Mouse (Mus musculus) cerebral cortex, adult 2 months (tissue): Measurements from ENCODE around the gene Gnb5.

Source experiments
- WGBS: fragments of 180-500 bp; shearing (Covaris S2); methylation state at CpG from one replicate; pipeline ENCODE4 v1.1.7; 2018; 5-methylcytosine and 5-hydroxymethylcytosine counted together

Gene Gnb5

DNA sequence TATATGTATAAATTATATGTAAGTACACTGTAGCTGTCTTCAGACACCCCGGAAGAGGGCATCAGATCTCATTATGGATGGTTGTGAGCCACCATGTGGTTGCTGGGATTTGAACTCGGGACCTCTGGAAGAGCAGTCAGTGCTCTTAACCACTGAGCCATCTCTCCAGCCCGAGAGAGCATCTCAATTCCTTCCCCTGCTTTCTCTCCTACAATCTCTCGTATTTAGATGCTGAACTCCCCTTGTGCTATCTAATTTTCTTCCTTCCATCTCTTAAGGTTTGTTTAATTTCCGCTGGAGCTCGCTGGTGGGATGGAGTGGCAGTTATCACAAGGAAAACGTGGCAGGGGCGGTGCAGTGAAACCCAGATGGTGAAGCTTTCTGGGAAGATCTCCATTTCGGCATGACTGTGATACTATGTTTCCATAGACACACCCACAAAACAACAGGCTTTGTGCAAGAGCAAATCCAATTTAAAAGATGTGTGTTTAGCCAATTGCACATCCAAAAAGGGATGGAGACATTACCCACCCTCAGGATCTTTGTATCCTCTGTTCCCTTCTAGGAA, 51.1 kb downstream of the Gnb5 start:
- 52% methylated on average over 9 of the region's 9 CpGs for WGBS

DNA sequence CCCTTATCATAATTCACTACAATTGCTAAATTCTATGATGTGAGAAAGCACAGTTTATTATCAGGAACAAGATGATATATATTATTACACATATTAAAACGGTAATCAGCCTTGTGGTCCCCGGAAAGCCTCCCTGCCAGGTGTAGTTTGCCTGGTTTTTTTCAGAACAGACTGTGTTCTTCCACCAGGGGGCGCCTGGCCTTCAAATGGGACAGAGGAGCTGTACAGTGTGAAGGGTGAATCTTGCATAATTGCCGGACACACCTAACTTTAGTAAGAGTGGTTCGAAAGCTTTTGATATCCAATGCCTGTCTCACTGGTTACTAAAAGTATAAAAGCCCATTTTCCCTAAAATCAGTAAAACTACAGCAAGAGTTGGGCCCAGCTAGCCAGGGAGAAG, 55.6 kb downstream of the Gnb5 start:
- 32% methylated on average over 5 of the region's 5 CpGs for WGBS

DNA sequence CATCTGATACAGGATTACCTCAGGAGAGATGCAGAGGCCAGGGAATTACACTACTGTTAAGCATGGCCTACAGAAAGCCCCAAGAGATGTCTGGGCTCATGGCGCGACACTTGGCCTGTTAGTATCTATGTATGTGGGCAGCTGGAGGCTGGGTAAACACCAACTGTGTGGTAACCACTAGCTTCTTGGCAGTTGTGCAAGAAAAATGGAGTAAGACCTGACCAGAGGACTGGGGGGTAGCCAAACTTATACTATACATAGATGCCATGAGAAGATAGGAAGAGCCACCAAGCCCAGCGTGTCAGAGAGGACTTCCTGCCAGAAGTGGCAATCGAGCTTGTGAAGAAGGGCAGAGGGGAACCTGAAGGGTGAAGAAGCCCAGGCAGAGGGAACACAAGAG, 56.1 kb downstream of the Gnb5 start:
- 88% methylated on average over 4 of the region's 4 CpGs for WGBS

- 87% methylated on average over 5 of the region's 5 CpGs for WGBS
Measured at GRCm38 (mm10) chr9:75363001-75363400, 56.9 kb downstream of the Gnb5 start.

DNA sequence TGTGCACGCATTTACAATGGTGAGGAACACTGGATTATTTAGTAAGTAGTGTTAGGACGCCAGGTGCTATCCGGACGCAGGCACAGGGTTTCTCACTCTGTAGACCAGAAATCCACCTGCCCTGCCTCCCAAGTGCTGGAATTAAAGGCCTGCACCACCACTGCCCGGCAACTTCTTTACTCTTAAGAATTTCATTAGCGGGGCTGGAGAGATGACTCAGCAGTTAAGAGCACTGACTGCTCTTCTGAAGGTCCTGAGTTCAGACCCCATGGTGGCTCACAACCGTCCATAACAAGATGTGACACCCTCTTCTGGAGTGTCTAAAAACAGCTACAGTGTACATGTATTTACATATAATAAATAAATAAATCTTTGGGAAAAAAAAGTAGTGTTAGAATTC, 57.6 kb downstream of the Gnb5 start:
- WGBS = 82% methylated on average over 7 of the region's 7 CpGs

DNA sequence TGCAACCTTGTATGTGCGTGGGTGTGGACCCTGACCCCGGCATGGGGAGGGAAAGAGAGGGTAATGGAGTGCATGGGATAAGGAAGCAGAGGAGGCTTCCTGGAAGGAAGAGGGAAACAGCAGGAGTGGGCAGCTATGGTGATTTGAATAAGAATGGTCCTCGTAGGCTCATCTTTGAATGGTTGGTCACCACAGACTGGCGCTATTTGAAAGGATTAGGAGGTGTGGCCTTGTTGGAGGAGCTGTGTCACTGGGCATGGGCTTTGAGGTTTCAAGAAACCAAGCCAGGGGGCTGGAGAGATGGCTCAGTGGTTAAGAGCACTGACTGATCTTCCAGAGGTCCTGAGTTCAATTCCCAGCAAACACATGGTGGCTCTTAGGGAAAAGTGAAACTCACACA, 59.1 kb downstream of the Gnb5 start:
- 84% methylated on average over 4 of the region's 4 CpGs for WGBS

GRCm38 (mm10) chr9:75366191-75366590, 60.1 kb downstream of the Gnb5 start:
- 48% methylated on average over 5 of the region's 5 CpGs for WGBS

DNA sequence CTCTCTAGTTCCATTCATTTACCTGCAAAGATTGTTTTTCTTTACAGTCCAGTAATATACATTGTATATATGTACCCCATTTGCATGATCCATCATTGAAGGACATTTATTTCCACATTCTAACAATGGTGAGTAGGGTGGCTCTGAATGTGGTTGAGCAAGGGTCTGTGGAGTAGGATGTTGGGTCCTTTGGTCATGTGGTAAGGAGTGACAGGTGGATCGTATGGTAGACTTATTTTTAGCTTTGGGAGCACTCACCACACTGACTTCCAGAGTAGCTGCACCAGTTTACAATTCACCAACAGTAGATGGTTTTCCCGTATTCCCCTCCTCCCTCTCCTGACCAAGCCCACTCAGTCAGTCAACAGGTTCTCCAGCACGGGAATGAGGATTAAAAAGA, 62.7 kb downstream of the Gnb5 start:
- WGBS = 76% methylated on average over 3 of the region's 3 CpGs

GRCm38 (mm10) chr9:75375606-75376005, 69.5 kb downstream of the Gnb5 start:
- 76% methylated on average over 9 of the region's 9 CpGs for WGBS

DNA sequence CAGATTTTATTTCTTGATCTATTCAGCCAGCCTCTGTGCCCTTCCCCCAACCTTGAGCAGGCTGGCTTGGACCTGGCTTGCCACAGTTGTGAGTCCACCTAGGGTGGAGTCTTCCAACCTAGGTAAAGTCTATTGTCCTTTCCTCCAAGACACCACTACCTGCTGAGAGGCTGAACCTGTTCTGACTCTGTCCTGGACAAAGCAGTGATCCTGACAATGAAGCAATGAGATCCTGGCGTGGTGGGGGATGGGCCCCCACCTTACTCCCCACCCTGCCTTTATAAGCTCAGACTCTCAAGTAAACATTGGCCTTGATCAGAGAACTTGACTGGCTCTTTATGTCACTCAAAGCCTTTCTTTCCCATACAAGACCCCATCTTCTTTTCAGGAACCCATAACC, 70.3 kb downstream of the Gnb5 start:
- 81% methylated on average over 1 of the region's 1 CpGs for WGBS

DNA sequence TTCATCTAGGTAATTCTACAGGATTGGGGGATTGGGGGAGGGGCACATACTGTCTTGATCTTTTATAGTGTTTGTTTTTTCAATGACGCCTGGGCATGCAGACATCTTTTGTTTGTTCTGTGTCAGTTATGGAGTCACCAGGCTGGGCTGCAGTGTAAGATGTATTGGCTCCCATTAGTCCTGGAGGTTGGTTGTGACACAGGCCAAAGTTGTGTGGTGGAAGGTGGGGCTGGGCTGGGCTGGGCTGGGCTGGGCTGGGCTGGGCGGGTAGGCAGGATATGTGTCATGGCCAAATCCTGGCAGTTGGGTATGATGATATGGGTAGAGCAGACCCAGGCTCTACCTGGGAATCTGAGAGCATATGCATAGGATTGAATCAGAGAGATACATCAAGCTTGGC, 72.7 kb downstream of the Gnb5 start:
- 91% methylated on average over 2 of the region's 2 CpGs for WGBS

DNA sequence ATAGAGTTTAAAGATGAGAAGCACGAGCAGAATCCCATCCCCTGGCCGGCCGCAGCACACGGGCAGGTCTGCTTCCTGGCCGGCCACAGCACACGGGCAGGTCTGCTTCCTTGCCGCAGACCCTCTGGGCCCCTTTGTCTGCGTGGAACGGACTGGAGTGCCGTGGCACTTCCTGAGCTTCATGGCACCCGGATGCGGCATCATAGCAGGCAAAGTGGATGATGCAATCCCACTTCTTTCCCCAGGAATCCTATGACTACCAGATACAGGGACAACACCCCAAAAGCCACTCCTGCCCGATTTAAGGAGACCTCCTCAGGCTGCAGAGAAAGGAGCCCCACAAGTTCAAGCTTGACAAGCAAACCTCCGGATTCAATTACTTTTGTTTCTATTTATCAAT, 76.7 kb downstream of the Gnb5 start:
- WGBS = 91% methylated on average over 14 of the region's 14 CpGs

DNA sequence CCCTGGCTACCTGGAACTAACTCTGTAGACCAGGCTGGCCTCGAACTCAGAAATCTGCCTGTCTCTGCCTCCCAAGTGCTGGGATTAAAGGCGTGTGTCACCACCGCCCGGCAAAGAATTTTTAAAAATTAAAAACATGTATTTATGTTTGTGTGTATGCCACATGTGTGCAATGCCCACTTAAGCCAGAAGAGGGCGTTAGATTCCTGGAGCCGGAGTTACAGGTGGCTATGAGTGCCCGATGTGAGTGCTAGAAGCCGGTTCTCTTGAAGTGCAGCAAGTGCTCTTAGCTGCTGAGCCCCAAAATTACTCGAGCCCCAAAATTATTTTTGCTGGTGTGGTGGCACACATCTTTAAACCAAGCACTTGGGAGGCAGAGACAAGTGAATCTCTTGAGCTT, 77.7 kb downstream of the Gnb5 start:
- WGBS = 86% methylated on average over 9 of the region's 9 CpGs

DNA sequence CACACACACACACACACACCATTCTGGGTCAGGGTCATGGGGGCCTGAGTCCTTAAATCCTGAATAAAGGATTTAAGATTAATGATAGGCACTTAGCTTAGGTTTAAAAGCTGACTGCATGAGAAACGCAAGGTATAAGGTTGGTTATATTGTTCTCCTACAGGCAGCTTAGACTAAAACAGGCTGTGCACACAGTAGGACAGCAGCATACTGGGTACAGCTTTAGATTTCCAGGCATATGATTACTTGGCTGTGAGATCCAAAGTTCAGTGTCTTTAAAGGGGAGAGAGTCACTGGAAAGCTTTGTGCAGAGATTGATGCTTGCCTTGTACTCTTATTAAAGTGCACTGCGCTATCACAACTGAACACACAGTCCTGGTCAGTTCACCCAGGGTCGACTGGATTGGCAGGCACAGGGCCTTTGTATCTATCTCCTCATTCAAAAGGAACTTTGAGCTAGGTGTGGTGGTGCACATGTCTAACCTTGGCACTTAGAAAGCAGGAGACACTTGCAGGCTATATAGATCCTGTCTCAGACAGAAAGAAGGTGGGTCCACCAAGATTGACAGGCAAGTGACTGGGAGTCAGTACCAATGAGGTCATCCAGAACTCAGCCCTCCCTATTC, 78.4 kb downstream of the Gnb5 start:
- 92% methylated on average over 3 of the region's 3 CpGs for WGBS

GRCm38 (mm10) chr9:75385218-75385974, 79.3 kb downstream of the Gnb5 start:
- whole genome bisulfite sequencing = 78% methylated on average over 9 of the region's 9 CpGs

DNA sequence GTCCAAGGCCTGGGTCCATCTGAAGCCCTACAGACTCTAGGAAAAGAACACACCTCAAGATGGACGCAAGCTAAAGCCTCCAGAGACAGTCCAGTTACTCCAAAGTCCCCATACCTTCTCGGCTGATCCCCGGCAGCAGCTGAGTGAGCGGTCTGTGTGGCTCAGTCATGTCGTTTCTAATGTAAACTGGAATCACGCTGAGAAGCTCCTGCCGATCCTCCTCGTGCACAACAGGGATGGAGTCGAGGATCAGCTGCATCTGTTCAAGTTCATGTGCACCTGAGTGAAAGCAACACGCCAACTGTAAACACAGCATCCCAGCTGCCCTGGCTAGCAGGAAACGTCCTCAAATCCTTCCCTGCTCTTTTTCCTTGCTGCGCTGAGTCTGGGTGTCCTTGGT, 87.2 kb downstream of the Gnb5 start:
- 74% methylated on average over 12 of the region's 12 CpGs for WGBS
